Mouse (Mus musculus): Measurements from ENCODE around the gene Rngtt. TPM values are rescaled to one million over a fixed set of nuclear protein-coding genes. Genes with fewer than 3 reads are reported as not detected.

Rngtt gene
- total RNA-seq, 2 experiments from 2014 or later = 27.3 to 29.2 TPM

DNA sequence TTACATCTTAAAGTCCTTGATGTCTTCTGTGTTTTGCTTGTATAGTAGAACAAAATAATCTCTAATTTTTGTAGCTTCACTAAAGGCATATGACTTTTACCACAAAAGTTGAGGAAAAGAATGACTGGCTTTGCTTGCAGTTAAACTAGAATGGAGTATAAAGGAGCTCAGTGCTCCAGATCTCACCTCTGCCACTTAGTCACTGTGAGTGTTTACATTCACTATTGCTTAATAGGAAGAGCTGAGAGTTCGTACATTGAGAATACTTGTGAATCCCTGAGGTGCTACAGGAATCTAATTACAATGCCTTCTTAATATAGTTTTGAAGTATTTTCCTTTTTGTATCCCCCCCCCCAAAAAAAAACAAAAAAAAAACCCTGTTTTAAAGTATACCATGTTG, 154.3 kb downstream of the Rngtt start:
- Histone ChIP-seq H3K27ac (no peak overlapping the region), H3K4me3 (no peak overlapping the region)
- TF ChIP-seq CTCF (IDR thresholded peaks at IDR 0.05) = no peak
- intact Hi-C loops (cut with DNase I) = no loop called here
- DNase-seq (ENCODE audit: extremely low spot score in 1 of 2, low spot score in 2 of 2) = no peak

DNA sequence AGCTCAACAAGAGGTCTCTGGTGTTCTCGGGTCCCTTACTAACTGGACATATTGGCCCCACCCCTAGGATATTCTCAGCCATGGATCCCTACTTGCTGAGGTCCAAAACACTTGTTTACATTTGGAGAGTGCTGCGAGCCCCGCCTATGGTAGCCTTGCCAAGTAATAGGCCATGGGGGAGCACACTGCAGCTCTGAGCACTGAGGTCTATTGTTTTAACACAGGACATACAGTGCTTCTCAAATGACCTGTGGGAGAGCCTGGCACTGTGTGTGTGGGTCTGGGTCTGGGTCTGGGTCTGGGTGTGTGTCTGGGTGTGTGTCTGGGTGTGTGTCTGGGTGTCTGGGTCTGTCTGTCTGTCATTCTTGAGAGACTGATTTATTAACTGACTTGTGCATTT, 155.8 kb downstream of the Rngtt start:
- intact Hi-C loops (cut with DNase I) = no loop called here
- DNase-seq (ENCODE audit: extremely low spot score in 1 of 2, low spot score in 2 of 2) = no peak
- Histone ChIP-seq H3K27ac (no peak overlapping the region), H3K4me3 (no peak overlapping the region)
- no peak for TF ChIP-seq CTCF (IDR thresholded peaks at IDR 0.05)

DNA sequence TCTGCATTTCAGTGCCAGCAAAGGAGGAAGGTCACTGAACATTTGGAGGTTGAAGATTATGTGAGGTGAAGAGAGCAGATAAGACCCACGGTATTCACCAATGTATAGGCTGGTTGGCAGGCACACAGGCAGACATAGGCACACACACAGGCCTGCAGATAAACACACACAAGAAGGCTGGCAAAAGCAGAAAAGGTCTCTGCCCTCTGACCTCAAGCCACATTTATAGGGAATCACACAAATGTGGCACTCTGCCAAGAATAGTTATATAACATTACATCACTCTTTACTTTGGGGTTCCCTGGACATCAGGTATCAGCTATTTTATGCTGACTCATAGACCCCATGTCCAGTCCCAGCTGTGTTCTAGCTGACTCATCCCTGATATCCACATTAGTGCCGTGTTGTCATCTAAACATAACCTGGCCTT, 156.9 kb downstream of the Rngtt start:
- no peak for DNase-seq (ENCODE audit: extremely low spot score in 1 of 2, low spot score in 2 of 2)
- Histone ChIP-seq H3K4me3 (no peak overlapping the region), H3K27ac (no peak overlapping the region)
- intact Hi-C loops (cut with DNase I) = no loop called here
- no peak for TF ChIP-seq CTCF (IDR thresholded peaks at IDR 0.05)

DNA sequence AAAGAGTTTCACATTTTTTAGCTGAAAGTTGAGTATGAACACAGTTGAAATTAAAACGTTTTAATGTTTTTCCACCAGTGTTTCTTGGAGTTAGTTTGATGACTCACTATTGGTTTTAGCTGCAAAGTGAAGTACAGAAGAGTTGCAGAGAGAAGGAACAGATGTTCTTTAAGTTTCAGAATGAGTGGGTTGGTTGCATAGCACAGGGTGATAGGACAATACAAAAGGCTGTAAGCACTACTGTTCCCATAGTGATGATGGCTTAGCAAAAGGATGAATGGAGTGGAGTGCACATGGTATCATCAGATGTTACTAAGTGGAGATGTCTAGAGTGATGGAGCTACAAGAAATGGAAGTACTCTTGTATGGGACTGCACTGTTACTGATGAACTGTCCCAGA, 157.5 kb downstream of the Rngtt start:
- intact Hi-C loops (cut with DNase I) = no loop called here
- Histone ChIP-seq H3K4me3 (no peak overlapping the region), H3K27ac (no peak overlapping the region)
- DNase-seq (ENCODE audit: extremely low spot score in 1 of 2, low spot score in 2 of 2) = no peak
- no peak for TF ChIP-seq CTCF (IDR thresholded peaks at IDR 0.05)

DNA sequence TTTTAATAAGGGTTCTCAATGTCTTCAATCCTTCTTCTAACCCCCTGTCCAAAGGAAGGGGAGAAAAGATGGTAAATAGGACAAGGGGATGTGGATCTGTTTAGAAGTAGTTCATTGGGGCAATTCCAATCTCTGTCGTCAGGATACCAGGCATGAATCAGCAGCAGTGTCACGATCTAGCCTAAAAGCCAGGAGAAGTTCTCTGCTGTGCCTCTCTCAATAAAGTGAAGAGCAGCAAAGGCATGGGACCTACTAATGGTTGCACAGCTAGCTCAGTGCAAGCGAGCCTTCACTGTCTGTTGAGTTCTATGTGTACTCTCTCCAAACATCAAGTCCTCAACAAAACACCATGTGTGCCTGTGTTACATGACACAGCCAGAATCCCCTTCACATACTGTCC, 158.0 kb downstream of the Rngtt start:
- intact Hi-C loops (cut with DNase I) = no loop called here
- TF ChIP-seq CTCF (IDR thresholded peaks at IDR 0.05) = no peak

DNA sequence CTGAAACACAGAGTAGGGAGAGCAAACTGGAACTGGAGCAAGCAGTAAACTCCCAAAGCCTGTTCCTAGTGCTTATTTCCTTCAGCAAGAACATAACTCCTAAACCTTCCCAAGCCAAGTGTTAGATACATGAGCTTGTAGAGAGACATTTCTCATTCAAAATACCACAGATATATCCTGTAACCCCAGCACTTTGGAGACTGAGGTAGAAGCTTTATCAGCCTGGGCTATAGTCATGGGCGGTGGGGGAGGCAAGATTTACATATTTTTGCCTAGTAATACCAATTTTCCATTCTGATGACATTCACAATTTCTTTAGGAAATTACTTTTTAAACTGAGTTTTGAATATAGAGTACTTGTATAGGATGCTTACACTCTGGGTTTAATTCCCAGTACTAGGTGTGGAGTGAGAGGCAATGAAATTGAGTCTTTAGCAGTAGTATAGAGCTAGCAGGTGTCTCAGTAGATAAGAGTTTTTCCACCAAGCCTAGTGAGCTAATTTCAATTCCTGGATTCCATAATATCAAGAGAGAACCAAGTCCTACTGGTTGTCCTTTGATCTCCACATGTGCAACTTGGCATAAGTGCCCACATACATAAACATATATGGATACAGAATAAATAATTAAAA, 160.7 kb downstream of the Rngtt start:
- H3K4me3 ChIP-seq = no peak overlapping the region
- H3K27ac ChIP-seq = no peak overlapping the region
- TF ChIP-seq CTCF (IDR thresholded peaks at IDR 0.05) = no peak
- intact Hi-C loops (cut with DNase I) = no loop called here
- no peak for DNase-seq (ENCODE audit: extremely low spot score in 1 of 2, low spot score in 2 of 2)

More for the DNA sequence above, 158.0 kb downstream of the Rngtt start:
- Histone ChIP-seq H3K27ac (no peak overlapping the region), H3K4me3 (no peak overlapping the region)
- DNase-seq (ENCODE audit: extremely low spot score in 1 of 2, low spot score in 2 of 2) = no peak

DNA sequence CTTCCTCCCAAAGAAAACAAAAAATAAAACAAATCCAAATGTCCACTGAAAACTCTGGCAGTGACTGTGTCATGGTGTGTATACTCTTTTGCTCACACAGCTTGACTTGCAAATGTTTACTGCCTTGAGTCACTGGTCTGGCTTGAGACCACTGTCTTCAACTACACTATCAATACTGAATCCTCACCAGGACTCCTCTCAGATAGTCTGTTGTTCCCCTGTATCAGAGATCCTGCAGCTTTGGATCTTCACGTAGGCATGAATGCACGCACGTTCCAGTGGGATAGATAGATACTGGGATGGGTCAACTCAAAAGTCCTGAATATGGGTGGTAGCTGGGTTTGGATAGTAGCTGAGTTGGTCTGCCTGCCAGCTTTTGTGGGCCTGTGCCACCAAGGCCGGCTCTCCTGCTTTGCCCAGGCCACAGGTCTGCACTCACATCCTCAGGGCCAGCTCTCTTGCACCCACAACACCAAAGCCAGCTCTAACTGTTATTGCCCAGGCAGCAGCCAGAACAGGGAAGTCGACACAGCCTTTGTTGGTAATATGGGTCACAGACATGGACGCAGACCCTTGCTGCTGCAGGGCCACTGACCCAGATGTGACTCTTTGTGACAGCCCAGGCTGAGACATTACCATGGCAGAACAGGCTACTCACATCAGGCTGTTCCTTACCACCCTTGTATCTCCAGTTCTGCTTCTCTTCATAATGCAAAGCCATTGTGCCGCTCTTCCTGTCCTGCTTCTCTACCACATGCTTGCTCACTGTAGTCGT, 168.1 kb downstream of the Rngtt start:
- no peak for DNase-seq (ENCODE audit: extremely low spot score in 1 of 2, low spot score in 2 of 2)
- intact Hi-C loops (cut with DNase I) = no loop called here
- no peak overlapping the region for H3K27ac ChIP-seq
- no peak overlapping the region for H3K4me3 ChIP-seq
- no peak for TF ChIP-seq CTCF (IDR thresholded peaks at IDR 0.05)

DNA sequence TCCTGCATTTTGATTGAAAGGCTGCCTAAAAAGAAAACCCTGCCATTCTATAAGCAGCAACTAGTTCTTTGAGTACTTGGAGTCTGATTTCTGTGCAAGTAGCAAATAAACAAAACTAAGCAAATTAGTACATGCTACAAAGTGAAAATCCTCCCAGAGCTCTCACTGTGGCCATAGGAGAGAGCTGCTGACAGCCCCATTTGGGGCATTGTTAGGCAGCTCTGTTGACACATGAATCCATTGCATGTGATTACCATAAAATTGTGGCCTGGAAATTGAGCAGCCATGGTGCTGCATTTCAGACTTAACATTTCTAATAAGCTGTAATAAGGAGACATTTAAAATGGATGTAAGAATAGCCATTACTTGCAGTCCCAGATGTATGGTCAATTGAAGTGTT, 171.6 kb downstream of the Rngtt start:
- no peak for TF ChIP-seq CTCF (IDR thresholded peaks at IDR 0.05)
- no peak overlapping the region for H3K27ac ChIP-seq
- intact Hi-C loops (cut with DNase I) = no loop called here
- H3K4me3 ChIP-seq = no peak overlapping the region
- no peak for DNase-seq (ENCODE audit: extremely low spot score in 1 of 2, low spot score in 2 of 2)

DNA sequence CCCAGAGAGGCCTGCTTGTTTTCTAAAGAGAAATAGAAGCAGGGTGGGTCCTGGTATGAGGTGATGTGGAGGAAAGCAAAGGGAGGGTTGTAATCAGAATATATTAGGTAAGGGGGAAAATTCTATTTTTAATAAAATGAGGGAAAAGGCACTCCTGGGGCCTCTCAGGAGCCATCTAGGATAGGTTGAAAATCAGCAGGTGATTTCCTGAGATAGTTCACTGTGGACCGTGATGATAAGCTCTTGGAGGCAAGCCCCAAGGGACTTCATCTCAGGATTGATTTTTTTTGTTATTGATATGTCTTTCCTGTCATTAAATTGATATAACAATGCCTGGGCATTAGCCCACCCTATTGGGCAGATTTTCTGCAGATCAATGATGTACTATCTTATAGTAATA, 175.9 kb downstream of the Rngtt start:
- TF ChIP-seq CTCF (IDR thresholded peaks at IDR 0.05) = no peak
- intact Hi-C loops (cut with DNase I) = no loop called here
- no peak overlapping the region for H3K27ac ChIP-seq
- no peak overlapping the region for H3K4me3 ChIP-seq
- no peak for DNase-seq (ENCODE audit: extremely low spot score in 1 of 2, low spot score in 2 of 2)

DNA sequence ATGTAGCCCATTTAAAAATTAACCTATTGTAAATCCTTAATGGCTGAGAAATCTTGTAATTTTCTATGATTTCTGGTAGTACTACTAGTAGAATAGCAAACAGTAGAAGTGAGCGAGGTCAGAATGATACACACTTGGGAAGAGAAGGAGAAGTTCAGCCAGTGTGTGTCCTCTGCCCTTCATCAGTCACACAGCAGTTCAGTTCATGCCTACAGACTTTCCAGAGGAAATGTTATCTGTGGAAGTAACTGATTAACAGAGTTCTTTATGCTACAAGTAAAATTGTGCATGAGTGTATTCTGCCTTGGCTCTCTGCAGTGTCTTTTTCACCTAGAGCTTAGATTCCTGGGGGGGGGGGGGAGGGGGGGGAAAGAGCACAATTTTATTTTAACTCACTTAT, 181.0 kb downstream of the Rngtt start:
- Histone ChIP-seq H3K4me3 (no peak overlapping the region), H3K27ac (no peak overlapping the region)
- DNase-seq (ENCODE audit: extremely low spot score in 1 of 2, low spot score in 2 of 2) = no peak
- intact Hi-C loops (cut with DNase I) = no loop called here
- TF ChIP-seq CTCF (IDR thresholded peaks at IDR 0.05) = no peak

DNA sequence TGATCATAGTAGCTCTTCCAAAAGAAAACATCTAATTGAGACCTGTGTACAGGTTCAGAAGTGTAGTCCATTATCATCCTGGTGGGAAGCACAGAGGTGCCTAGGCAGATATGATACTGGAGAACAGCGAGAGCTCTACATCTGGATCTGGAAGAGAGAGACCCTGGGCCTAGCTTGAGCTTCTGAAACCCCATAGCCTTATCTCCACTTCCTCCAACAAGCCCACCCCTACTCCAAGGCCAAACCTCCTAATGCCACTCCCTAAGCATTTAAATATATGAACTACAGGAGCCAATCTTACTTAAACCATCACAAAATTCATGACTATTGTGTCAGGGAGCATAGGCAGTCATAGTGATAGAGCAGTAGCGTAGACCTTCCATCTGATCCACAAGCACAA, 184.3 kb downstream of the Rngtt start:
- intact Hi-C loops (cut with DNase I) = no loop called here

DNA sequence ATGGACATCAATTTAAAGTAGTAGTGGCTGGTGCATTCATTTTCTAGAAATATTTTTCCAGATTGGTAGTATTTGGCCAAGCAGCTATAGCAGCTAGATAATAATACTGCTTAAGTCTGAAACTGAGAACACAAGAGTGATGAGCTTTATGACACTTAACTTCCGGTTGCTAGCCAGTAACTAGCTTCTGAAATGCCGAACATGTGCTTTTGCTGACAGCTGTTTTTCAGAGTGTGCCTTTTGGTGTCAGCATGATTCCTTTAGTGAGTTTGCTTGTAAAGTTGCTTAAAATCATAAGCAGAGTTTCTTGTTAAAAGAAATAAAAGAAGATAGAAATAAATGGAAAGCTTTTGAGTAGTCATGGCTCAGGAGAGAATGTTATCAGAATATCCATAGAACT, 186.9 kb downstream of the Rngtt start:
- DNase-seq (ENCODE audit: extremely low spot score in 1 of 2, low spot score in 2 of 2) = no peak
- Histone ChIP-seq H3K27ac (no peak overlapping the region), H3K4me3 (no peak overlapping the region)
- no peak for TF ChIP-seq CTCF (IDR thresholded peaks at IDR 0.05)
- intact Hi-C loops (cut with DNase I) = no loop called here

More for the DNA sequence above, 184.3 kb downstream of the Rngtt start:
- no peak overlapping the region for H3K27ac ChIP-seq
- TF ChIP-seq CTCF (IDR thresholded peaks at IDR 0.05) = no peak
- DNase-seq (ENCODE audit: extremely low spot score in 1 of 2, low spot score in 2 of 2) = no peak
- H3K4me3 ChIP-seq = no peak overlapping the region

DNA sequence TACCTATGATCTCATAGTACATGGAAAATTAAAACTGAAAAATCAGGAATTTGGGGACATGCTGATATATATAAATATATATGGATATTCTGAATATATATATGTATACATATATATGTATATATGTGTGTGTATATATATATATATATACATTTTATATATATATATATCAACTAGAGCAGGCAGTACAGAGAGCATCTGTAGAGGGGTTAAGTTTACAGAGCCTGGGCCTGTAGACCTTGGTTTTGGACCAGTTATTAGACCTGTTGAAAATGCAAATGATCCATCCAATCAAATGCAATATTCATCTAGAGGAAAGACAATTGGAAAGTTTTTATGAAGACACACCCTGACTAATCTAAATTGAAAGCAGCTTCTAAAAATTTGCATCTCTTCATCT, 187.5 kb downstream of the Rngtt start:
- TF ChIP-seq CTCF (IDR thresholded peaks at IDR 0.05) = no peak

More for the DNA sequence above, 187.5 kb downstream of the Rngtt start:
- intact Hi-C loops (cut with DNase I) = no loop called here
- Histone ChIP-seq H3K27ac (no peak overlapping the region), H3K4me3 (no peak overlapping the region)
- no peak for DNase-seq (ENCODE audit: extremely low spot score in 1 of 2, low spot score in 2 of 2)
